Mouse (Mus musculus): ENCODE data around the gene Fli1.

DNA sequence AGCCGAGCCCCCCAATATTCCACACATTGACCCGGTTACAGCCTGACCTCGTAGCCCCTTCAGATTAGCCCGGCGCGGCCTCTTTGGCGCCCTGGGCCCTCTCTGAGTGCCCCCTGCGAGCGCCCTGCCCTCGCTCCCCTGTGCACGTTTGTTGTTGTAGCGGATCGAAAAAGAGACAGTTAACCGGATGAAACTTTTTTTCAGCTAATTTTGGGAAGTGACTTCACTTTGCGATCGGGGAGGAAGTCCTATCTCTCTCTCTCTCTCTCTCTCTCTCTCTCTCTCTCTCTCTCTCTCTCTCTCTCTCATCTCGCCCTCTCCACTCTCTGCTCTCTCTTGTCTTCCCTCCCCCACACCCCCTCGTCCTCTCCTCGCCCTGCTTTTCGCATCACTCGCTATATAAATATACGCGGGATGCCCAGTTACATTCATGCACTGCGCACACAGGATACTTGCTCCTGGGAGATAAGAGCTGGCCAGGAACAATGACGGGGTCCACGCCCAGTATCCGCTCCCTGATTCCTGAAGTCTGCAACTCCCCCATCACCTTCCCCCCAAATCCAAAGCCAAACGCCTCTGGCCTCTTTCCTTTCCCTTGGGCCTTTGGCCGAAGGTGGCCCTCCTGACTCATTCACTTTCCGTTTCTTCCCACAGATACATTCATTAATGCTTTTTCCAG lies 1.3 kb downstream of the Fli1 start:
- TF ChIP-seq TCF12 (IDR thresholded peaks at IDR 0.05; ENCODE audit: insufficient read depth, poor library complexity, severe bottlenecking), result no peak
- TF ChIP-seq POLR2A (IDR thresholded peaks at IDR 0.05; ENCODE audit: insufficient read length, low read depth), result no peak
- TF ChIP-seq MYOG (IDR thresholded peaks at IDR 0.05; ENCODE audit: control insufficient read depth in 1 of 3, insufficient read depth in 1 of 3, insufficient read length in 2 of 3, low read depth in 2 of 3), result no peak
- TF ChIP-seq E2F4 (IDR thresholded peaks at IDR 0.05; ENCODE audit: insufficient read depth), result no peak
- TF ChIP-seq CEBPB (IDR thresholded peaks at IDR 0.05; ENCODE audit: insufficient read depth, poor library complexity, severe bottlenecking), result no peak
- no peak for TF ChIP-seq SRF (IDR thresholded peaks at IDR 0.05; ENCODE audit: control insufficient read depth, insufficient read length, low read depth)
- no peak for TF ChIP-seq MAX (IDR thresholded peaks at IDR 0.05; ENCODE audit: low read depth)
- no peak for TF ChIP-seq POLR2AphosphoS2 (IDR thresholded peaks at IDR 0.05; ENCODE audit: insufficient read length, low read depth)
- no peak for TF ChIP-seq USF1 (IDR thresholded peaks at IDR 0.05; ENCODE audit: low read depth)
- no peak for TF ChIP-seq MYOD1 (IDR thresholded peaks at IDR 0.05; ENCODE audit: control insufficient read depth in 1 of 3, insufficient read length in 2 of 3, low read depth in 2 of 3)

Measured in myocyte (in vitro differentiated cells).